Mouse (Mus musculus) ZHBTc4 (cell line): Measurements from ENCODE around the gene Bex2.

ENCODE experiments used
- DNase-seq: peaks from one replicate; pipeline ENCODE4 v3.0.0-alpha.2; 2011; ENCODE audit warnings: low read depth, low spot score

The Bex2 gene

DNA sequence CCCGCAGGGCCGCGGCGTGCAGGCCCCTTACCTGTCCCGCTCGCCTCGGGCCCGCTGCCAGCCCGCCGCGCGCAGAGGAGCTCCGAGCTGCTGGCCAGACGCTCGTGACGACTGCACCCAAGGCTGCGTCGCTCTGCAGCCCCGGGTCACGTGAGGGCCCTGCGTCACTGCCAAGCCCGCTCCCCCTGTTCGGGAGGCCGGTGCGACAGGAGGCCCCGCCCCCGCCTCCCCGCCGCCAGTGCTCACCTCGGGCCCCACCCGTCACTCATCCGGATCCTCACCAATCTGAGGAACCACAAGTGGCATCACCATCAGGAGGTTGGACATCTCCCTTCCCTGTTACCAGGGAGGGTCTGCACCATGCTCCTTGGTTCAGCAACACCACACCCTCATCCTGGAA lies at the start of gene Bex2:
Bex2 (minus strand) TSS at position 217 of the 400 bp plus-strand sequence.
- DNase-seq: peak; percentile 30

DNA sequence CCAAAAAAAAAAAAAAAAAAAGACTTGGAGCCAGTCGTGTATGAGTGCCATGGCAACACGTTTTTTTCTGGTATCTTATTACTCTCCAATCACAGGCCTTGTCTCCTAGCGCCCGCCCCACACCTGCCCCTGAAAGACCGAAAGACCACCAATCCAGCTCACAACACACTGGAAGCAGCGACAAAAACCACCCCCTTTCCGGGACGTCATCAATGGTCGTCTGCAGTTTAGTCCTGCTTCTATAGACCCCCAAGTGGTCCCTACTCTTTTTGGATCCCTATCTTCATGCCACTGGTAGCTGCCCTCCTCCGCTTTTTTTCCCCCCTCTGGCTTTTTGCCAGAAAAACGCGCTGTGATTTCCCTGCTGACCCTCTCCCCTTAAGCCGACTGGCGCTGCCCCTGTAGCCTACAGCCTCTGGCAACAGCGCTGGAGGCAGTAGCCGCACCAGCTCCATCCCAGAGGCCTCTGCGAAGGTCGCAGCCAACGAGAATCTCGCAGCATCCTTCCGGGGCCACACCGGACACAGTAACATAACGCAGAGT lies 47.5 kb upstream of the Bex2 start:
- peak; percentile 78 for DNase-seq

DNA sequence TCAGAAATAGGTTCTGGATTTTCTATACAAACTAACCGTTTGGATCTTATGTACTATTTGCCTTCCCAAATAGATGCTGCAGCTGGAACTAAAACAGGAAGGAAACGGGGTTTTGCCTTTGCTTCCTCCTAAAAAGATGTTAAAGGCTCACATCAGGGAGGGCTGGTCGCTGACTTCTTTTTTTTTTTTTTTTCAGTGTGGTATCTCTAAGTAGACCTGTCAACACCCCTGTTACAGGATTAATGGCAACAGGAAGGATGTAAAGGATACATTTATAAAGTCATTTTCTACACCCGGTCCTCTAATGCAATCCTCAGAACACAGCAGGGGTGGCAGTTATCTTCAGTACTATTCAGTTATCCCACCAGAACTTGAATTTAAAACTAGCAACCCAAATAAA lies 47.0 kb upstream of the Bex2 start:
- no peak for DNase-seq

DNA sequence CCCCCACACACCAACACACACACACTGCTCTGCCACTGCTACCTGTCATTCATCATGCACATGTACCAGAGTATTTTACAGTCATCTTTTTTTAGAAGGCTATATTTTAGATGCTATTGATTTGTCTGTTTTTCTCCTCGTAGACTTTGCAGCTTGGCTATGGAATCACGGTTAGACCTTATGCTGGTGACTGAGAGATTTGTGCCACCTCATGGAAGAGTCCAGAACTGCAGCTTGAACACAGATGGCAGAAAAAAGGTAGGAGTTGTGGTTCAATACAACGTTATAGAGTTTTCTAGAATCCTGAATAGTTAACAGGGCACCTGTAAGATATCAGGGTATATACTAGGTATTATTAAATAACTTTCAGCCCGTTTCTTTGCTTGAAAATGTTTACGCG lies 39.9 kb upstream of the Bex2 start:
- peak; percentile 50 for DNase-seq

DNA sequence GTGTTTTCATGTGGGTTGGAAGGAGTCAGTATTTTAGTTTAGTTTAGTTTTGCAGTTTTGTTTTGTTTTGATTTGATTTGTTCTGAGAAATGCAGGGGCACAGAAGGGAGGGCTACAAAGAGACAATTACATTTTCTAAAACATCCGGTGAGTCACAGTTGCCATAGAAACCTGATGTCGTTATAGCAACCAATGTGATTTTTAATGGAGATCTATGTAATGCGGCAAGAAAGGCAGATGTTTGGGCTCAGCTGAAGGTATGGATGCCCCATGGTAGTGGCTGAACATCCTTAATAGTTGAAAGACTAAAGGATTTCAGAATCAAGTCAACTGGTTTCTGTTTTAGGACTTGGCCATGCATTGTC lies 36.7 kb upstream of the Bex2 start:
- no peak for DNase-seq

DNA sequence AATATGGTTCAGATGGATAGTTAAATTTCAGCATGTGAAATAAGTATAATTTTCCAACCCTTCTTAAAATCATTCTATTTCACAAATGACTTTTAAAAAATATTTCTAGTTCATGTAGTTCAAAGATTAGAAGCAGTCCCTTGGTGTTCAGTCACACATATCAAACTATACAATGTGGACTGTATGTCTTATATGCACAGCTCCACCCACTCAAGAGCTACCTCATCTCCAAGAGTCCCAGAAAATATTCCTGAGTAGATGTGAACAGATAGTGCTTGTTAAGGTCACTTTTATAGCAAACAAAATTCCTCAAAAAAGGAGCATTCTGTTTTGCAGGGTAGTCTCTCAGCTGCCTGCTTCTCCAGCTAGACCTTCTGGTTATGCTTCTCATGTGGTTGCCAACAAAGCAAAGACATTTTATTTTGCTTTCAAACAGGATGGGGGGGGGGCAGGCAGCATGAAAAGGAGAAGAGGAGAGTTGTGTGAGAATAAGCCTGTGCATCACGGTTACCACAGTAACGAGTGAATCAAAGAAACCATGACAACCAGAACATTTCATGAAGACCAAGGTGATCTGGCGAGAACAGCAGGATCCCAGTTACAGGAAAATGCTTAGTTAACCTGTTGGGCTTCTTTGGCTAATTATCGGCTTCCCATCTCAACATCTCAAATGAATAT lies 36.1 kb upstream of the Bex2 start:
- DNase-seq: no peak

DNA sequence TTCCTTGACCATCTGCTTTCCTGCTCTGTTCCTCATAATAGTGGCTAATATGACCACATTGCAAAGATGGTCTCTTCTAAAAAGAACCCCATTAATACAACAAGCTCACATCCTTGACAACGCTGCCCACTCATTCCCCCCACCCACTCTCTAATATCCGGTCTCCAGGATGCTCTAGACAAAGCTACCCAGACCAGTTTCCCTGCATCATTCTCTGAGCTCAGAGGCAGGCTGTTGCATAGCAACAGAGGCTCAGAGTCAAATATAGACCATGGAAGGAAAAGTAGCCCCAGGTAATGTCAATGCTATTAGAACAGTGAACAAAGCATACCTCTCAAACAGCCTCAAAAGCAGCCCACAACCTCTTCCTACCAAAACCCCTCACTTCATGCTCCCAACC lies 26.4 kb upstream of the Bex2 start:
- DNase-seq: no peak

DNA sequence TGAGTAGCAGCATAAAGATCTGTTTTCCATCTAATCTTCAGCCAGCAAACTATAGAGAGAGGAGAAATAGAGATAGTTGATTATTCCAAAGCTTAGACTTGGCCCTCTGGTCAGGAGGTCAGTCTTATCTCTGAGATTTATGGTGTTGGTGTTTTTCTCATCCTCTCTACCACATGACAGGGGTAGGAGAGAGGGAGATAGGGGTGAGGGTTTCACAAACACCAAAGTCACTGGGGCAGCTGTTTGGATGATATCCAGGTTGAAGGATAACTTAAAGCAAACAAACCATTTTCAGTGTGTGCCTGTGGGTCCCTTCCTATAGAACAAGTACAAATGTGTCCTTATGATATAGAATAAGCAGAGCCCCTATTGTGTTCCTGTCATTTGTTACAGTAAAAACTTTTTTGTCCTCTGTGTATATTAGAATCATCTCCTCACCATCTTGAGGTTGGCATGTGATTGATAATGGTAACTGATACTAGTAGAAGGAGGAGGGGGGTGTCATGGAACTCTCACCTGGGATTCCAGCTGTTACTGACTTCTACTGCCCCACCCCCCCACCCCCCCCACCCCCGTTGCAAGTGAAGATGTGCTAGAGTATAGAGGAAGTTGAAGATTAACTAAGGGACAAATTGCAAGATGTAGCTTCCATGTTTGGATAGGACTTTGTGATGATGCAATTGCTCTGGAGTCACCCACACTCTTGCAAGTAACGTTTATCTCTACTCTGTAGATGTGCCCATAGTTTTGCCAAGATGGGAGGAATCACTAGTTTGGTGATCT lies 24.7 kb upstream of the Bex2 start:
- DNase-seq: no peak

DNA sequence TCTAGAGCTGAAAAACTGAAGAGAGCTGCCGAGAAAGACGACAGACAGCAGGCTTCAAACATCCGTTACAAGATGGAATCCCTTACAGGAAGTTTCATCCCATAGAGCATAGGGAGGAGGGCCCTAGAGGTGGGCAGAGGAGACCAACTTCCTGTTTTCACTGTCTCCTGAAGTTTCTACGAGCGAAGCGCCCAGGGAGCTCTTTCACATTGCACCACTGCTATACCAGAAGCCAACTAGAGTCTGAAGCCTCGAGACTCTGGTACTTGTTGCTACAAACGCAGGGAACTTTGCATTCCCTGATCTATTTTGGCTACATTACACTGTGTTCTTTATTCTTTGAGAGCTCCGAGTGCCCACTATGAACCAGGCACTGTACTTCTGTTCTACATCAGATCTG lies 17.1 kb upstream of the Bex2 start, which contains the start of gene Nxf3:
Nxf3 (minus strand) TSS at position 101 of the 400 bp plus-strand sequence.
- no peak for DNase-seq

DNA sequence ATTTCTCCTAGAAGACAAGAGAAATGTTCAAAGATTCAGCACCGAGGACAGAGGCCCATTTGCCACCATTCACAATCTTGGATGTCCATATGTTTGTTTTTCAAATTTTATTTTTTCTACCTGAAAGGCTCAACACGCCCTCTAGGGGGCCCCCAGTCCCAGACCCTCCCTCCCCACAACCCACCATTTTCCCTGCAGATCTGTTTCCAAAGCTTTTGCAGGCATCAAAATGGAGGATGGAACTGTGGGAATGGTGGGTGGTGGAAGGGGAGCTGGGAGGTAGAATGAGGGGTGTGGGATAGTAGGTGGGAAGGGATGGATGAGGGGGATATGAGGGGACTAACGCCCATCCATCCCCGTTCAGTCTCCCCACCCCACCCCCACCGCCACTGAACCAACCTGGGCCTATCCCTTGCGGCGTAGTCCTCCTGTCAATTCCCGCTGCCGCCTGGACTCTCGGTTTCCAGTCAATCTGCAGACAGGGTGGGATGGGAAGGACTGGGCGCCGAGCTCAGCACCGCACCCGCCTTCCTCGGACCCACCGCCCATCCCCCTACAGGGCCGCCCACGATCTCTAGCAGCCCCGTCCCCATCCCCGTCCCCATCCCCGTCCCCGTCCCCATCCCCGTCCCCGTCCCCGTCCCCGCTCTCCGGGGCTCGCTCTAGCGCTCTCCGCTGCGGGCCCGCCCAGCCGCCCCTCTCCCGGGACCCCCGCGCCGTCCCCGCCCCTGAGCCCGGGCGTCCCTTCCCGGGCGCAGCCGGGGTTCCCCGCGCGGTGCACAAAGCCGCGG lies 640 bp downstream of the Bex2 start:
- DNase-seq: peak; percentile 54

DNA sequence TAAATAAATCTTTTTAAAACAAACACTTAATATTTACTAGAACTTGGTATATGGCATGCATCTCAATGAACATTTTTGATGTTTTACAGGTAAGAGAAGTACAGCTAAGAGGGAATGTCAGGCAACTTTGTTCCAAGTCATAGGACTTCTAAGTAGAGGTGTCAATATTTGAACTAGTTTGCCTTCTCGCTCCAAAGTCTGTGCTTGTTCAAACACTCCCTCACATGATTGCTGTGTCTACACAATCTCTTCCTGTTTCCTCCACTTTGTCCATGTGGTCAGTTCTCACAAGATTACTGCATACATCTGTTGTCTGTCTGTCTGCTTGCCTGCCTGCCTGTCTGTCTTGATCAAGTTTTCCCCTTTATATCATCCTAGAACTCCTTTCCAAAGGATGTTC lies 7.3 kb downstream of the Bex2 start:
- no peak for DNase-seq

DNA sequence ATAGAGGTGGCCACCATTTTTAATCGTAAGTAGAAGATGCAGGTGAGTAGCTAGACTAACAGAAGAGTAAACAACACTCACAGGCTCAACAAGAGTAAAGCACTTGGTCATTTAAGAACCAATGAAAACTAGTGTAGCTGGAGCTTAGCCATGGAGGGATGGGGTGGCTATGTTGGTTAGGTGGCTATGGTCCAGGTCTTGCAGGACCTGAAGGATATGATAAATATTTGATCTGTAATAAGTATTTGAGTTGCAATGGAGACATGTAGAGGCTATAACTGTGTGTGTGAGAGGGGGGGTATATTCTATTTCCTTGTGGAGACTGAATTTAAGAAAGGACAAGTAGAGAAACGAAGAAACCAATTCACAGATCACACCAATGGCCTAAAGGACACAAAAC lies 16.8 kb downstream of the Bex2 start:
- no peak for DNase-seq

DNA sequence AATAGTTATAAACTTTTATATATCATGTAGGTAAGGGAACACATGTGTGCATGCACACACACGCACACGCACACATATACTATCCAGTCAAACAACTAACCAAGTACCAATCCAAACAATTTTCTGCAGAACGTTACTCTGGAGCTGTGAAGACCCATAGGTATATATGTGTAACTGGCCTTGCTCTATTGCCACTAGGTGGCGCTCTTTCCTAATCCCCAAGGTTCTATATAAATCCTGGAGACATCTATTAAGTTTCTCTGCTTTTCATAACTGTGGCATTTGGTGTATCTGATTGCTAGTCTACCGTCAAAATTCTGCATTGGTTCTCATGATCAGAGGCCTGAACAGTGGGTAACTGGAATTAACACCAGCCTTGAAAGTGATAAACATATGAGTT lies 20.5 kb downstream of the Bex2 start:
- peak; percentile 66 for DNase-seq

DNA sequence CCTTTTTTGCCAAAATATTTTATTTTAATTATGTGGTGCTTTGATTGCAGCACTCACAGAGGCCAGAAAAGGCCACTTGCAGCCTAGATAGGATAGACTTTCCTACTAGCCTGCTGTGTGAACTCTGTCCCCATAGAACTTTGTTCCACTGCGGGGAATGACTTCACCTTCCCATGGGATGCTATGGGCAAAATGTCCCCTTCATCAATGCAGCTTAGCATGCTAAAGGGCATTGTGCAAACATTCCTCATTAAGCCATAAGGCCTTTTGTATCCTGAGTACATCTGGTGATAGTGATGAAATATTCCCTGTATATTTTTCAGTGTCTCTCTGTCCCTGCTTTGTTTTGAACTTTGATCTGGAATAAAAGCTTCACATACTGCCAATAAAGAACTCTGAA lies 24.3 kb downstream of the Bex2 start:
- no peak for DNase-seq

DNA sequence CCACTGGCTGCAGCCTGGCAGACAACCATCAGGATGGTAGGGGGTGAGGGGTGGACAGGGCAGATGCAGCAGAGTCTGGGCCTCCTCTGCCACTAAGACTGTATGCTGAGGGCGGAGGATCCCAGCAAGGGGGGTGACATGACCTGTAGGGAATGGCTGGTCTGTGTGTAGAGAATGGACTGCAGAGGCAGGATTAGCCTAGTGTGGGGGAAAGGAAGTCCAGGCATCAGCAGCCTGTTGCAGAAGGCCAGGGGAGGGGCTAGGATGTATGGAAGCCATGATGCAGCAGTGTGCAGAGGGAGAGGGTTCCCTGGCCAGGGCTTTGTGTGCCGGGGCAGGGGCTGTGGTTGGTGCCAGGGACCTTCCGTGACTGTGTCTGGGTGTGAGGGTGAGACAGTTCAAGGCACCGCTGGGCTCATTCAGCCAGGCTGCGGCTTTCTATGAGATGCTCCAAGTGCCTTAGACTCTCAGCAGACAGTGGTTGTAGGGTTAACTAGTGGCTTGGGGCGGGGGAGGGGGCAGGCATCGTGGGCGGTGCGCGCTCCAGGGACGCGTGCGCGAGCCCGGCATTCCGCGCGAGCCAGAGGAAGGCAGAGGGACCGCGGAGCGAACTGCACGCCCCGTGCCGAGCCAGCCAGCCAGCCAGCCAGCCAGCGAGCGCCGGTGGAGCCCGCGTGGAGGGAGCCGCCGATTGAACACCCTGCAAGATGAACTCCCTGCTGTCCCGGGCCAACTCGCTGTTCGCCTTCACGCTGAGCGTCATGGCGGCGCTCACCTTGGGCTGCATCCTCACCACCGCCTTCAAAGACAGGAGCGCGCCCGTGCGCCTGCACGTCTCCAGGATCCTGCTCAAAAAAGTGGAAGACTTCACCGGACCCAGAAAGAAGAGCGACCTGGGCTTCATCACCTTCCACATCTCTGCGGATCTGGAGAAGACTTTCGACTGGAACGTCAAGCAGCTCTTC lies 35.0 kb downstream of the Bex2 start, which contains the start of gene Arxes1:
Arxes1 (plus strand) TSS at position 569 of the 965 bp plus-strand sequence.
- DNase-seq: peak; percentile 28

DNA sequence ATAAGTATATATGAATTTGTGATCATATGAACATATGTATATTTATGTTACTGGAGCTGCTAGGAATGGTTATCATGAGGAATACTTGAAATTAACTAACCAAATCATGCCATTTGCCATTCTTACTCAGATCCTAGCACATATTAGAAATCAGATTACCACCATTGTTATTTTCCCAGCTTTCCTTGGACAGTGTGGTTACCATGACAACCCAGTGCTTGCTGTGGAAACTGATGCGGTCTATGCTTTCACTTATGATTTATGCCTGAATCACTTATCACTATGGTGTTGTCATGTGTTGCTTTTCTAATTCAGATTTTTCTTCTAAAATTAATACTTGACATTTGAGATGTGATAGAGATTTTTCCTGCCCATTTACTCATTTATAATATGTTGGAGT lies 37.7 kb downstream of the Bex2 start:
- no peak for DNase-seq
